10 mouse cellular contexts compared by ENCODE assay signal in genomic region chr10:61781461-61782128, GRCm38 (mm10). TPM values are rescaled to one million over a fixed set of nuclear protein-coding genes. Genes with fewer than 3 reads are reported as not detected.
A peak's percentile ranks its signal among the peaks of the same experiment; 100 is the strongest.
DNase-seq lines count a peak whose midpoint lies in the region; ATAC-seq lines count a peak whose summit lies in the region.
"Had no signal": no experiment of that assay in that cellular context is flagged by ENCODE, and none has a peak within 500 bp of the region (broad histone marks: within the 10 kb centered on the region; RNA-seq: fewer than 3 reads in every experiment).

No protein-coding gene starts in this region.

- no peaks in the 10 kb centered on the region for H3K27me3 ChIP-seq in kidney, embryonic 16.5 days (ENCODE audit: insufficient read depth, low read length)
- H3K27me3 ChIP-seq in embryonic facial prominence, embryonic 14.5 days (replicated peaks; ENCODE audit: control insufficient read depth, insufficient read depth, low read length) = no peaks in the 10 kb centered on the region
- no peaks in the 10 kb centered on the region for H3K27me3 ChIP-seq in intestine, embryonic 16.5 days (replicated peaks; ENCODE audit: control insufficient read depth, insufficient read depth, low read length)
- H3K27me3 ChIP-seq in neural tube, embryonic 14.5 days (ENCODE audit: control insufficient read depth, insufficient read depth, low read length) = no peaks in the 10 kb centered on the region

- no peaks in the 10 kb centered on the region for H3K9me3 ChIP-seq in kidney, embryonic 16.5 days (ENCODE audit: low read length)
- no peaks in the 10 kb centered on the region for H3K9me3 ChIP-seq in embryonic facial prominence, embryonic 14.5 days (ENCODE audit: control insufficient read depth, low read length)
- H3K9me3 ChIP-seq in intestine, embryonic 16.5 days (ENCODE audit: control insufficient read depth, low read length) = no peaks in the 10 kb centered on the region
- no peaks in the 10 kb centered on the region for H3K9me3 ChIP-seq in neural tube, embryonic 14.5 days (ENCODE audit: control insufficient read depth, low read length)
- H3K9me3 ChIP-seq: liver, embryonic 13.5 days had no signal

- no peak overlapping the region for H3K9ac ChIP-seq in kidney, embryonic 16.5 days (replicated peaks; ENCODE audit: low read length)
- H3K9ac ChIP-seq in embryonic facial prominence, embryonic 14.5 days (ENCODE audit: low read depth, low read length) = peak overlapping the region; percentile 99; the same call in 1 of the 2 replicates
- peak overlapping the region; percentile 93; the same call in 1 of the 2 replicates for H3K9ac ChIP-seq in intestine, embryonic 16.5 days (ENCODE audit: low read depth, low read length)
- no peak overlapping the region for H3K9ac ChIP-seq in neural tube, embryonic 14.5 days (replicated peaks; ENCODE audit: low read depth, low read length)
- H3K9ac ChIP-seq: liver, embryonic 13.5 days had no signal

- no peak for ATAC-seq in kidney, embryonic 16.5 days (ENCODE audit: low FRiP score, low TSS enrichment)
- no peak for ATAC-seq in embryonic facial prominence, embryonic 14.5 days (ENCODE audit: low read depth)
- ATAC-seq in intestine, embryonic 16.5 days = no peak
- no peak for ATAC-seq in neural tube, embryonic 14.5 days (ENCODE audit: low read depth)

- peak overlapping the region; percentile 54 for H3K4me2 ChIP-seq in kidney, embryonic 16.5 days (replicated peaks; ENCODE audit: low read depth, low read length)
- peak overlapping the region; percentile 68 for H3K4me2 ChIP-seq in embryonic facial prominence, embryonic 14.5 days (ENCODE audit: low read depth, low read length)
- peak overlapping the region; percentile 77; the same call in 1 of the 2 replicates for H3K4me2 ChIP-seq in intestine, embryonic 16.5 days (ENCODE audit: low read depth, low read length)
- peak overlapping the region; percentile 72 for H3K4me2 ChIP-seq in neural tube, embryonic 14.5 days (ENCODE audit: low read depth, low read length)

- 24% methylated on average over 8 of the region's 9 CpGs for whole genome bisulfite sequencing in kidney, embryonic 16.5 days
- 14% methylated on average over 8 of the region's 9 CpGs for WGBS in embryonic facial prominence, embryonic 14.5 days
- 32% methylated on average over 8 of the region's 9 CpGs for WGBS in intestine, embryonic 16.5 days
- WGBS in neural tube, embryonic 14.5 days = 27% methylated on average over 8 of the region's 9 CpGs

- H3K4me3 ChIP-seq in kidney, embryonic 16.5 days (ENCODE audit: low read length) = no peak overlapping the region; the same call in 1 of the 2 replicates
- peak overlapping the region; percentile 94 for H3K4me3 ChIP-seq in embryonic facial prominence, embryonic 14.5 days (ENCODE audit: low read depth, low read length)
- H3K4me3 ChIP-seq in intestine, embryonic 16.5 days (ENCODE audit: low read length) = no peak overlapping the region
- peak overlapping the region; percentile 90 for H3K4me3 ChIP-seq in neural tube, embryonic 14.5 days (ENCODE audit: low read depth, low read length)

- no peaks in the 10 kb centered on the region for H3K36me3 ChIP-seq in kidney, embryonic 16.5 days (ENCODE audit: insufficient read depth, low read length)
- peaks cover 6% of the 10 kb centered on the region; the same call in 1 of the 2 replicates for H3K36me3 ChIP-seq in embryonic facial prominence, embryonic 14.5 days (ENCODE audit: control insufficient read depth, insufficient read depth, low read length)
- H3K36me3 ChIP-seq in intestine, embryonic 16.5 days (ENCODE audit: control insufficient read depth, insufficient read depth, low read length) = no peaks in the 10 kb centered on the region
- H3K36me3 ChIP-seq in neural tube, embryonic 14.5 days (ENCODE audit: control insufficient read depth, insufficient read depth, low read length) = no peaks in the 10 kb centered on the region
- H3K36me3 ChIP-seq: liver, embryonic 13.5 days had no signal

- peaks cover 26% of the 10 kb centered on the region for H3K4me1 ChIP-seq in kidney, embryonic 16.5 days (ENCODE audit: insufficient read depth, low read length)
- 0 out of 2 replicates have a peak, but pooled peaks cover 7% of the 10 kb centered on the region for H3K4me1 ChIP-seq in embryonic facial prominence, embryonic 14.5 days (ENCODE audit: control insufficient read depth, insufficient read depth, low read length)
- H3K4me1 ChIP-seq in intestine, embryonic 16.5 days (ENCODE audit: control insufficient read depth, insufficient read depth, low read length) = peaks cover 9% of the 10 kb centered on the region; the same call in 1 of the 2 replicates
- H3K4me1 ChIP-seq in neural tube, embryonic 14.5 days (ENCODE audit: control insufficient read depth, insufficient read depth, low read length) = peaks cover 16% of the 10 kb centered on the region; the same call in 1 of the 2 replicates
- H3K4me1 ChIP-seq: liver, embryonic 13.5 days had no signal

- 0 out of 2 replicates have a peak overlapping the region, but pooled peaks have one; percentile 39 for H3K27ac ChIP-seq in kidney, embryonic 16.5 days (ENCODE audit: low read length)
- peak overlapping the region; percentile 96 for H3K27ac ChIP-seq in embryonic facial prominence, embryonic 14.5 days (replicated peaks; ENCODE audit: low read depth, low read length)
- H3K27ac ChIP-seq in intestine, embryonic 16.5 days (ENCODE audit: low read length) = no peak overlapping the region
- H3K27ac ChIP-seq in neural tube, embryonic 14.5 days (ENCODE audit: low read depth, low read length) = 0 out of 2 replicates have a peak overlapping the region, but pooled peaks have one; percentile 99
- H3K27ac ChIP-seq: liver, embryonic 13.5 days had no signal

- DNase-seq in kidney, adult 9 months = no peak
- DNase-seq in embryonic facial prominence, embryonic 14.5 days (ENCODE audit: low spot score) = no peak
- no peak for DNase-seq in ovary, postnatal 10 days (ENCODE audit: low spot score)
- DNase-seq in urinary bladder, postnatal 36 days (ENCODE audit: low spot score in 2 of 2) = no peak
- no peak for DNase-seq in gastrocnemius, postnatal 4 days (ENCODE audit: low spot score in 2 of 2)
- DNase-seq: liver, embryonic 13.5 days; thymus, postnatal 25 days had no signal

RNA-seq across cellular contexts. Expression of gene H2afy2, which starts 2.4 kb away (rescaled TPM):
- polyA plus RNA-seq in kidney, embryonic 16.5 days (2015; fragmentation: Nextera tagmentation; extraction: Ambion mirVana) = 140 and 155 TPM in 2 replicates
- 87.2 and 110 TPM in 2 replicates for polyA plus RNA-seq in embryonic facial prominence, embryonic 14.5 days (2014; fragmentation: Nextera tagmentation; extraction: Ambion mirVana)
- 66.9 and 76.8 TPM in 2 replicates for polyA plus RNA-seq in intestine, embryonic 16.5 days (2015; fragmentation: Nextera tagmentation; extraction: Ambion mirVana)
- 203 and 238 TPM in 2 replicates for polyA plus RNA-seq in neural tube, embryonic 14.5 days (2014; fragmentation: Nextera tagmentation; extraction: Ambion mirVana)
- 10 to 100 TPM; 14.3 to 14.6 TPM for total RNA-seq in gastrocnemius, postnatal 4 days (2021)

Comparison
In these comparisons a context has a peak if more than half of its experiments do, and no peak if none do; other contexts are left out.
1. H3K4me3 ChIP-seq: peak in embryonic facial prominence, embryonic 14.5 days (single experiment) and neural tube, embryonic 14.5 days (single experiment); none in kidney, embryonic 16.5 days (single experiment) and intestine, embryonic 16.5 days (single experiment).
2. H3K9ac ChIP-seq: peak in embryonic facial prominence, embryonic 14.5 days (single experiment) and intestine, embryonic 16.5 days (single experiment); none in kidney, embryonic 16.5 days (single experiment) and neural tube, embryonic 14.5 days (single experiment).
3. Peak in every context shown above with its lines, with median percentiles within 50 percentile points of each other: H3K4me2 ChIP-seq.